7 mouse cellular contexts compared by ENCODE assay signal in the genomic region with DNA sequence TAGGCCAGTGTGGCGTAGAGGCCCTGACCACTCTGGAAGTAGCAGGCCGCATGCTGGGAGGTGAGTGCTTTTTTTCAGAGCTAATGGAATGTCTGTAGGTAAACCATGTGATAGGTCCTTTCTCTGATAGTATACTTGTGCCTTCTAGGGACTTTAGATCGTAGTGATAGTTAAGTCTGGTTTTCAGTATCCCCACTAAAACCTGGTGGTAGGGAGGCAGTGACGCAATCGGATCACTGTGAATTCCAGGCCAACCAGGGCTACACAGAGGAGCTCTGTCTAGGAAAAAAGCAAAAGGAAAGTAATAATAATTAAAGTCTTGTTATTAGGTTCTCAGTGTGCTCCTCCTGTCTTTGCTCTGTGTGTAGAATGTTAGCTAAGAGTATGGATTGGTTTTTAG. TPM values are rescaled to one million over a fixed set of nuclear protein-coding genes. Genes with fewer than 3 reads are reported as not detected.
DNase-seq lines count a peak whose midpoint lies in the region; ATAC-seq and TF ChIP-seq lines count a peak whose summit lies in the region.

No protein-coding gene starts in this region.

- peak overlapping the region; percentile 92 for H3K9ac ChIP-seq in lung, embryonic 16.5 days (ENCODE audit: low read length)
- peak overlapping the region; percentile 95 for H3K9ac ChIP-seq in embryonic facial prominence, embryonic 15.5 days

- DNase-seq in lung, adult 18-20 months, result no peak
- no peak for DNase-seq in limb, embryonic 10.5 days (ENCODE audit: low spot score)
- DNase-seq in frontal cortex, postnatal 36 days (ENCODE audit: low spot score in 2 of 2), result no peak

- H3K9me3 ChIP-seq in lung, embryonic 16.5 days (ENCODE audit: control insufficient read depth, low read length), result no peaks in the 10 kb centered on the region
- H3K9me3 ChIP-seq in embryonic facial prominence, embryonic 15.5 days (replicated peaks), result no peaks in the 10 kb centered on the region
- no peaks in the 10 kb centered on the region for H3K9me3 ChIP-seq in limb, embryonic 10.5 days (replicated peaks)

- no peak for ATAC-seq in lung, embryonic 16.5 days (ENCODE audit: low read depth)
- no peak for ATAC-seq in embryonic facial prominence, embryonic 15.5 days (ENCODE audit: insufficient number of reproducible peaks, low FRiP score, low TSS enrichment, low read depth)
- ATAC-seq in megakaryocyte progenitor cell, adult 5-6 weeks (replicated peaks; ENCODE audit: poor library complexity), result no peak

- H3K36me3 ChIP-seq in lung, embryonic 16.5 days (ENCODE audit: control insufficient read depth, insufficient read depth, low read length), result peaks cover 23% of the 10 kb centered on the region
- H3K36me3 ChIP-seq in embryonic facial prominence, embryonic 15.5 days, result peaks cover 36% of the 10 kb centered on the region
- H3K36me3 ChIP-seq in limb, embryonic 10.5 days, result peaks cover 54% of the 10 kb centered on the region
- H3K36me3 ChIP-seq in small intestine, adult 2 months (ENCODE audit: control insufficient read depth, insufficient read depth, low read length), result peaks cover 21% of the 10 kb centered on the region

- peaks cover 24% of the 10 kb centered on the region for H3K4me1 ChIP-seq in lung, embryonic 16.5 days (replicated peaks; ENCODE audit: control insufficient read depth, insufficient read depth, low read length)
- H3K4me1 ChIP-seq in embryonic facial prominence, embryonic 15.5 days, result peaks cover 42% of the 10 kb centered on the region
- H3K4me1 ChIP-seq in limb, embryonic 10.5 days, result peaks cover 41% of the 10 kb centered on the region
- peaks cover 7% of the 10 kb centered on the region for H3K4me1 ChIP-seq in small intestine, adult 2 months (ENCODE audit: control insufficient read depth, insufficient read depth, insufficient read length, low read length)

- no peak overlapping the region for H3K27ac ChIP-seq in lung, embryonic 16.5 days (ENCODE audit: low read length)
- H3K27ac ChIP-seq in embryonic facial prominence, embryonic 15.5 days (replicated peaks), result peak overlapping the region; percentile 86; the same call in 1 of the 2 replicates
- peak overlapping the region; percentile 94 for H3K27ac ChIP-seq in limb, embryonic 10.5 days
- peak overlapping the region; percentile 92 for H3K27ac ChIP-seq in small intestine, adult 2 months (ENCODE audit: insufficient read depth, low read depth, low read length)

- TF ChIP-seq CTCF in small intestine, adult 2 months (IDR thresholded peaks at IDR 0.05; ENCODE audit: extremely low read depth, insufficient read length, insufficient replicate concordance, low read depth, low read length), result peak; percentile 4; the same call in 1 of the 2 replicates

- TF ChIP-seq POLR2A in small intestine, adult 2 months (IDR thresholded peaks at IDR 0.05; ENCODE audit: low read depth, low read length), result no peak

- peak overlapping the region; percentile 78 for H3K4me2 ChIP-seq in lung, embryonic 16.5 days (ENCODE audit: low read depth, low read length)
- peak overlapping the region; percentile 80 for H3K4me2 ChIP-seq in embryonic facial prominence, embryonic 15.5 days (replicated peaks)

- peak overlapping the region; percentile 86 for H3K4me3 ChIP-seq in lung, embryonic 16.5 days (ENCODE audit: low read length)
- H3K4me3 ChIP-seq in embryonic facial prominence, embryonic 15.5 days (replicated peaks), result peak overlapping the region; percentile 97
- H3K4me3 ChIP-seq in limb, embryonic 10.5 days, result peak overlapping the region; percentile 87
- H3K4me3 ChIP-seq in small intestine, adult 2 months (ENCODE audit: low read depth, low read length), result peak overlapping the region; percentile 81

- no peaks in the 10 kb centered on the region for H3K27me3 ChIP-seq in lung, embryonic 16.5 days (ENCODE audit: control insufficient read depth, insufficient read depth, low read depth, low read length)
- no peaks in the 10 kb centered on the region for H3K27me3 ChIP-seq in embryonic facial prominence, embryonic 15.5 days
- no peaks in the 10 kb centered on the region for H3K27me3 ChIP-seq in limb, embryonic 10.5 days (ENCODE audit: low read depth, poor library complexity, severe bottlenecking)
- H3K27me3 ChIP-seq in small intestine, adult 2 months (ENCODE audit: control insufficient read depth, insufficient read depth, low read length), result no peaks in the 10 kb centered on the region

- 32% methylated on average over 4 of the region's 5 CpGs for WGBS in lung, embryonic 16.5 days
- WGBS in embryonic facial prominence, embryonic 15.5 days, result 37% methylated on average over 5 of the region's 5 CpGs
- 38% methylated on average over 5 of the region's 5 CpGs for WGBS in limb, embryonic 10.5 days
- 10% methylated on average over 5 of the region's 5 CpGs for WGBS in small intestine, adult 2 months

RNA-seq across cellular contexts. Expression of a gene that starts 0.9 kb away (rescaled TPM):
- 757 and 774 TPM in 2 replicates for polyA plus RNA-seq in lung, embryonic 16.5 days (2015; fragmentation: Nextera tagmentation; extraction: Ambion mirVana)
- 809 and 853 TPM in 2 replicates for polyA plus RNA-seq in embryonic facial prominence, embryonic 15.5 days (2015; fragmentation: Nextera tagmentation; extraction: Ambion mirVana)
- 820 and 955 TPM in 2 replicates for polyA plus RNA-seq in limb, embryonic 10.5 days (2016; fragmentation: Nextera tagmentation; extraction: Ambion mirVana)
- 1,660 and 2,469 TPM in 2 replicates for polyA plus RNA-seq in small intestine, adult 2 months (2012; rRNA removed)
- 1,814 and 1,841 TPM in 2 replicates for total RNA-seq in megakaryocyte progenitor cell, adult 5-6 weeks (2015)
- total RNA-seq in megakaryocyte progenitor cell, adult 5-6 weeks (2017), result 1,690 and 2,042 TPM in 2 replicates

RNA-seq across cellular contexts. Expression of a gene that starts 0.9 kb away (rescaled TPM):
- polyA plus RNA-seq in lung, embryonic 16.5 days (2015; fragmentation: Nextera tagmentation; extraction: Ambion mirVana), result 72.9 and 74.6 TPM in 2 replicates
- 66.8 and 67.1 TPM in 2 replicates for polyA plus RNA-seq in embryonic facial prominence, embryonic 15.5 days (2015; fragmentation: Nextera tagmentation; extraction: Ambion mirVana)
- polyA plus RNA-seq in limb, embryonic 10.5 days (2016; fragmentation: Nextera tagmentation; extraction: Ambion mirVana), result 90.3 and 91.4 TPM in 2 replicates
- polyA plus RNA-seq in small intestine, adult 2 months (2012; rRNA removed), result 7.6 and 14.8 TPM in 2 replicates
- 44.4 and 53.5 TPM in 2 replicates for total RNA-seq in megakaryocyte progenitor cell, adult 5-6 weeks (2015)
- 31.9 and 38.4 TPM in 2 replicates for total RNA-seq in megakaryocyte progenitor cell, adult 5-6 weeks (2017)

RNA-seq across cellular contexts. Expression of a gene that starts 2.5 kb away (rescaled TPM):
- polyA plus RNA-seq in lung, embryonic 16.5 days (2015; fragmentation: Nextera tagmentation; extraction: Ambion mirVana), result 26.2 and 28.6 TPM in 2 replicates
- polyA plus RNA-seq in embryonic facial prominence, embryonic 15.5 days (2015; fragmentation: Nextera tagmentation; extraction: Ambion mirVana), result 37.1 and 41.1 TPM in 2 replicates
- polyA plus RNA-seq in limb, embryonic 10.5 days (2016; fragmentation: Nextera tagmentation; extraction: Ambion mirVana), result 35.2 and 36.1 TPM in 2 replicates
- polyA plus RNA-seq in small intestine, adult 2 months (2012; rRNA removed), result 56.8 and 78.1 TPM in 2 replicates
- total RNA-seq in megakaryocyte progenitor cell, adult 5-6 weeks (2015), result 12.7 and 14.2 TPM in 2 replicates
- total RNA-seq in megakaryocyte progenitor cell, adult 5-6 weeks (2017), result 12.5 and 14.5 TPM in 2 replicates

RNA-seq across cellular contexts. Expression of a gene that starts 9.7 kb away (rescaled TPM):
- 12.1 and 19.6 TPM in 2 replicates for polyA plus RNA-seq in lung, embryonic 16.5 days (2015; fragmentation: Nextera tagmentation; extraction: Ambion mirVana)
- 21.7 and 24.6 TPM in 2 replicates for polyA plus RNA-seq in embryonic facial prominence, embryonic 15.5 days (2015; fragmentation: Nextera tagmentation; extraction: Ambion mirVana)
- 24.4 and 28.8 TPM in 2 replicates for polyA plus RNA-seq in limb, embryonic 10.5 days (2016; fragmentation: Nextera tagmentation; extraction: Ambion mirVana)
- polyA plus RNA-seq in small intestine, adult 2 months (2012; rRNA removed), result 30.6 and 49.4 TPM in 2 replicates
- 8.4 and 10.6 TPM in 2 replicates for total RNA-seq in megakaryocyte progenitor cell, adult 5-6 weeks (2015)
- total RNA-seq in megakaryocyte progenitor cell, adult 5-6 weeks (2017), result 1.6 and 1.8 TPM in 2 replicates

RNA-seq across cellular contexts. Expression of a gene that starts 12.1 kb away (rescaled TPM):
- 27.7 and 31.7 TPM in 2 replicates for polyA plus RNA-seq in lung, embryonic 16.5 days (2015; fragmentation: Nextera tagmentation; extraction: Ambion mirVana)
- 34.2 and 39.8 TPM in 2 replicates for polyA plus RNA-seq in embryonic facial prominence, embryonic 15.5 days (2015; fragmentation: Nextera tagmentation; extraction: Ambion mirVana)
- 36.9 and 38.6 TPM in 2 replicates for polyA plus RNA-seq in limb, embryonic 10.5 days (2016; fragmentation: Nextera tagmentation; extraction: Ambion mirVana)
- 70.9 and 103 TPM in 2 replicates for polyA plus RNA-seq in small intestine, adult 2 months (2012; rRNA removed)
- 23.1 and 25.2 TPM in 2 replicates for total RNA-seq in megakaryocyte progenitor cell, adult 5-6 weeks (2015)
- 10.1 and 11.2 TPM in 2 replicates for total RNA-seq in megakaryocyte progenitor cell, adult 5-6 weeks (2017)
